Mouse (Mus musculus) erythroblast, embryonic 14.5 days (primary cell): ENCODE data around the gene Zfp46. TPM values are rescaled to one million over a fixed set of nuclear protein-coding genes. Genes with fewer than 3 reads are reported as not detected.

ENCODE experiments used
- H3K27me3 ChIP-seq: 2 replicates; pipeline ENCODE4 v1.6.1; 2012; ENCODE audit warnings: inconsistent platforms; ENCODE audit not compliant: control insufficient read depth
- H3K36me3 ChIP-seq: 2 replicates; pipeline ENCODE4 v1.6.1; 2012; ENCODE audit warnings: mild to moderate bottlenecking, inconsistent platforms; ENCODE audit not compliant: control insufficient read depth
- H3K4me1 ChIP-seq: 2 replicates; pipeline ENCODE4 v1.6.1; 2012; ENCODE audit warnings: inconsistent platforms; ENCODE audit not compliant: control insufficient read depth
- H3K4me3 ChIP-seq: replicated peaks from 2 replicates; pipeline ENCODE3; 2012; ENCODE audit warnings: moderate library complexity, mild to moderate bottlenecking, inconsistent platforms
- H3K9me3 ChIP-seq: 2 replicates; pipeline ENCODE4 v1.6.1; 2012; ENCODE audit warnings: low read length, inconsistent platforms, mixed read lengths; ENCODE audit not compliant: control insufficient read depth
- GATA1 ChIP-seq: IDR thresholded peaks from 2 replicates; pipeline ENCODE4 v1.6.1; 2012; ENCODE audit warnings: low read length, inconsistent platforms, mixed read lengths
- TAL1 ChIP-seq: IDR thresholded peaks from 3 replicates; pipeline ENCODE4 v1.6.1; 2012; ENCODE audit warnings: low read length, inconsistent platforms, mixed read lengths
- polyA plus RNA-seq: library from polyadenylated mRNA; stranded (reverse); fragments of >175 nt; gene quantifications from 2 replicates; pipeline ENCODE4 v1.2.3, GENCODE M21; 2012

The Zfp46 gene
- polyA plus RNA-seq, 1 experiment: 0.27 TPM

DNA sequence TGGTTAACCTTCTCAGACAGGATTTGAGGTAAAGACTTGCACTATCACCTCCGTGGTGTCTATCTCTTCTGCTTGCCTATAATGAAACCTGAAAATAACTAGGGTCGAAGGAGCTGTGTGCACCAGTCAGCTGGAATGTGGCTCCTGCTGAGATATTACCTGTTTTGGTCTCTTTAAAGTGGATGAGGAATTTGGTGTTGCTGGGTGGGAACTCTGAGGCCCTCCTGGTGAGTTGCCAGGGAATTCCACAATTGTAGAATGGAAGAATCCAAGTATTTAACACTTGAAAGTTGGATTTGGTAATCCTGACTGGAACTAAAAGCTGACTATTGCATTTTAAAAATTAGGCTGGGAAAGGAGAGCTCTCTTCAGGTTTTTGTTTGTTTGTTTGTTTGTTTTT lies 19.7 kb downstream of the Zfp46 start:
- no peaks in the 10 kb centered on the region for H3K36me3 ChIP-seq
- peaks cover 6% of the 10 kb centered on the region for H3K4me1 ChIP-seq
- H3K27me3 ChIP-seq: peaks cover 29% of the 10 kb centered on the region
- no peak overlapping the region for H3K4me3 ChIP-seq
- TF ChIP-seq TAL1: no peak
- TF ChIP-seq GATA1: no peak
- no peaks in the 10 kb centered on the region for H3K9me3 ChIP-seq

DNA sequence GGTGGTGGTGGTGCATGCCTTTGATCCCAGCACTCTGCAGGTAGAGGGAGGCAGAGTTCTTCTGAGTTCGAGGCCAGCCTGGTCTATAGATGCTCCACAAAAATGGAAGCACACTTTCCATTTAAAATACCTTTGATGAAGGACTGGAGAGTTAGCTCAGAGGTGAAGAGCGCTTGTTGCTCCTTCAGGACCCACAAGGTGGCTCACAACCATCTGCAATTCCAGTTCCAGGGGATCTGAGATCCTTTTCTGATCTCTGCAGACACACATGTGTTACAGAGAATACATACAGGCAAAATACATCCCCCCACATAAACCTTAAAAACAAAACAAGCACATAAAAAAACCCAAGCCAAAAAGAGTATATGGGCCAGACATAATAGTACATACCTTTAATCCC lies 23.9 kb downstream of the Zfp46 start:
- Histone ChIP-seq H3K4me3 (no peak overlapping the region), H3K9me3 (no peaks in the 10 kb centered on the region), H3K27me3 (peaks cover 22% of the 10 kb centered on the region), H3K36me3 (peaks cover 5% of the 10 kb centered on the region), H3K4me1 (peaks cover 29% of the 10 kb centered on the region)
- TF ChIP-seq GATA1: no peak
- no peak for TF ChIP-seq TAL1

DNA sequence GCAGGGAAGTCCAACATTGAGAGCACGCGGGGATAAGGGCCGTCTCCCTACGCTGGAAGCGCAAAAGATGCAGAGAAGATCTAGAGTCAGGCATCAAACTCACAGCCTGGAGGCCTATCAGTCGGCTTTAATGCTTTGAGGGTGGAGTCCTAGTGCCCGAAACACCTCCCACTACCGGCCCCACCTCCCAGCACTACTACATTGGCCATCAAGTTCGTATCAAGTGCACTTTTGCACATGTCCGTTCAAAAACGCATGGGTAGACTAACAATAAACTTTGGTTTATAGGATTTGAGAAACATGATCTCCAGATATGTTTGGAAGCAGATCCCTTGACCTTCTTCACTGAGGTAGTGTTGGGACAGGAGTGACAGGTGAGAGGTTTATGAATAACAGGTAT lies 25.3 kb downstream of the Zfp46 start:
- H3K4me3 ChIP-seq: peak overlapping the region; percentile 93
- TF ChIP-seq GATA1: peak; percentile 12; the same call in 1 of the 2 replicates
- no peak for TF ChIP-seq TAL1
- H3K36me3 ChIP-seq: peaks cover 18% of the 10 kb centered on the region
- H3K9me3 ChIP-seq: no peaks in the 10 kb centered on the region
- peaks cover 41% of the 10 kb centered on the region for H3K4me1 ChIP-seq
- peaks cover 12% of the 10 kb centered on the region for H3K27me3 ChIP-seq

DNA sequence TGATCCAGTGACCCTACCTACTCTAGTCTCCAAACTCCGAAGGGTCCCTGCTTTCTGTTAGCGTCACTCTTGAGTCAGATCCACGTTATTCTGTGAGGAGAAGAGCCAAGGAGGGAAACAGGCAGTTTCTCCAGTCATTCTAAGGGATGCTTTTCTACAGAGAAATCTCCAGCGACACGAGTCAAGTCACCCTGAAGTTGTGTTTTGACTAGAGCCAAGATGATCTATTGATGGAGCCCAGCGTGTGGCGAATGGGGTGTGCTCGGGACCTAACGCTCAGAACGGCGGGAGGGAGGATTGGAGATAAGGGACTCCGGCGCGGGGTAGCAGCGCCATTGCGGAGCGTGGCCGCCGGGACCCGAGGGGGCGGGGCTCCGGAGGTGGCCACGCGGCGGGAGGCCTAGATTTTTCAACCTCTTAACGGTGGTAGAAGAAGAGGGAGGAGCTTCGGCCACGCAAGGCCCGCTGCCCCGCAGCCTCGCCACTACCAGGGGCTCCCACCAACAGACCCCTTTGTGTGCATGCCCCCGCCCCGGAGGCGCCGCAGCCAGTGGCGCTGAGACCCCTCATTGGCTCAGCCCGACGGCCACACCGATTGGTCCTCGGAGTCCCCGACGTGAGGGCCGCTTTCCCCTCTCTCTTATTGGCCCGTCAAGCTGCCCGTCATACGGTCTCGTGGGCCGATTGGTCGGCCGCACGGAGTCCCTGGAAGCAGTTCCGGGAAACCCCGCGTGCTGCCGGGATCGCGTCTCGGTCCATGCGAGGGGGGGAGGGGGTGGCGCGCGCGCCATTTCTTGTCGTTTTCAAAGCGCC lies 26.0 kb downstream of the Zfp46 start, which contains the start of gene Hnrnpr:
Hnrnpr (plus strand) TSS at position 714 of the 813 bp plus-strand sequence.
- peaks cover 44% of the 10 kb centered on the region for H3K4me1 ChIP-seq
- TF ChIP-seq TAL1 (no peak), GATA1 (peak; percentile 53; the same call in 1 of the 2 replicates)
- H3K36me3 ChIP-seq: peaks cover 24% of the 10 kb centered on the region
- peak within 1 kb of the TSS; percentile 93 for H3K4me3 ChIP-seq
- H3K9me3 ChIP-seq: no peaks in the 10 kb centered on the region
- peaks cover 11% of the 10 kb centered on the region for H3K27me3 ChIP-seq

DNA sequence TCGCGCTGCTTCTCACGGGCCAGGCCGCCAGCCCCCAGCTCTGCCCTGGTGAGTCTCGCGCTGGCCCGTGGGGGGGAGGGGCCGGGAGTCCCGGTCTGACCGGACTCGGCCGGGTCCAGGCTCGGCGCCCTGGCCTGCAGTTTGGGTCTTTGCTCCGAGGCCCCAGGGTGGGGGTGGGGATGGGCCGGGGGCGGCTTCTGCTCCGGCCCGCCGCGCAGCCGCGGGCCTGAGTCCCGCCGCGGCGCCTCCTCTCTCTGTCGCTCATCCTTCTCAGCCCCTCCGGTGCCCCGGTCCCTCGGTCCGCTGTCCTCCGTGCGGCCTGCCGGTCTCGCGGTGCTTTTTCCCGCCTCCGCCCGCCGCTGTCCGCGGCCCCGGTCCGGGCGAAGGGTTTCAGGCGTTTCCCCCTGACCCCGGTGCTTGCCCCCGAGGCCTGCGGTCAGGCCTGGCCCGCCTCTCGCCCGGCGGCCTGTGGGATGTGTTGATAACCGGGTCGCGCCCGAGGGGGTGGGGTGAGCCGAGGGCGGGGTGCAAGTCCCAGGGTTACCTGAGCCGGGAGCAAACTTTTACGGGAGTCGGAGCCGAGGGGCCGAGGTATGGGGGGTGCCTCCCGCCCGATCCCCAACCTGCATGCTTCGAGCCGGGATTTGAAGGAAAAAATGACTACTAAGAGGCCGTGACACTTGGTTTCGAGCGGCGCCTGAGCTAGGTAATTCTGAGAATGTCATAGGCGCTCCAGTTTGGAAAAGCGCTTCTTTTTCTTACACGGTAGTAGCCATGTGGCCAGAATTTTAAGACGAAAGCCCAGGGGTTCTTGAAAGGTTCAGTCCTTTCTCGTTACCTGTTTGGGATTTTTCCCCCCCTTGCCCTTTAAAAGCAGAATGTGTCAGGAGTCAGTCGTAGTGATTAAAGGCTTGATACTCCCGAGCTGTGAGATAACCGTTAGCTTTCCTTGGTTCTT lies 26.8 kb downstream of the Zfp46 start:
- H3K27me3 ChIP-seq: peaks cover 7% of the 10 kb centered on the region
- peak overlapping the region; percentile 93 for H3K4me3 ChIP-seq
- TF ChIP-seq TAL1: no peak
- TF ChIP-seq GATA1: no peak
- peaks cover 44% of the 10 kb centered on the region for H3K4me1 ChIP-seq
- H3K36me3 ChIP-seq: peaks cover 33% of the 10 kb centered on the region
- H3K9me3 ChIP-seq: no peaks in the 10 kb centered on the region

DNA sequence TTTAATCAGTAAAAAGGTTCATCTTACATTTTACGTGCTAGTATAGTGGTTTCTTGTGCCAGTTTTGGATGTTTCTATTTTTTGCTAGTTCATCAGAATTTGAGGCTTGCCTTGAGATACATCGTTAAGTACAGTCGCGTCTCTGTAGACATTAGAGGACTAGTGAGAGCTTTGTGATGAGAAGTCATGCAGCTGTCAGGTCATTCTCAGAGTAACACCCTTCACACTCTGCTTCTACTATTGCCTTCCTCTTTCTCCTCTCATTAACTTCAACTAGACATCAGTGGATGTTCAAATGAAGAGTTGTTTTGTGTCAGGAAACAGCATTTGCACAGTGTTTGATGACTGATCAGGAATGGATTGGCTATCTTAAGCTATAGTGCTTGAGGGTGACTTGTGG lies 28.1 kb downstream of the Zfp46 start:
- peak overlapping the region; percentile 93 for H3K4me3 ChIP-seq
- TF ChIP-seq GATA1 (no peak), TAL1 (no peak)
- no peaks in the 10 kb centered on the region for H3K27me3 ChIP-seq

DNA sequence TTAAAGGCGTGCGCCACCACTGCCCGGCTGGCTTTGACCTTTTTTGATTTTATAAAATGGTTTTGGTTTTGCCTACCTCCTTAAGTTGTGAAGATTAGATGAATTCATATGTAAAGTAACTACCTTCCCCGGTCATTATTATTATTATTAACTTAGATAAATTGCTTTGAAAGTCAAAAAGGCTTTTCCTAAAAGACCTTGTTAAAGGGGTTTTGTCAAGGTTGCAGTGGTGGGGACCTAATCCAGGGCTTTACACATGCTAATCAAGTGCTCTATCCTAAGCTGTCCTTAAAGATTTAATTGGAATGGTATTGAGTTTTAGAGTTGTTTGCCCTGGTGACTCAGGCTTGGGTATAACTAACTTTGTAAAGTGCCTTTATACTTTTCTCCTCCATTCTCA lies 33.2 kb downstream of the Zfp46 start:
- TF ChIP-seq TAL1 (no peak), GATA1 (no peak)
- H3K4me3 ChIP-seq: no peak overlapping the region
- H3K9me3 ChIP-seq: no peaks in the 10 kb centered on the region
- no peaks in the 10 kb centered on the region for H3K27me3 ChIP-seq
- peaks cover 24% of the 10 kb centered on the region for H3K4me1 ChIP-seq
- H3K36me3 ChIP-seq: peaks cover 95% of the 10 kb centered on the region

More for the DNA sequence above, 28.1 kb downstream of the Zfp46 start:
- Histone ChIP-seq H3K9me3 (no peaks in the 10 kb centered on the region), H3K36me3 (peaks cover 46% of the 10 kb centered on the region), H3K4me1 (peaks cover 44% of the 10 kb centered on the region)

DNA sequence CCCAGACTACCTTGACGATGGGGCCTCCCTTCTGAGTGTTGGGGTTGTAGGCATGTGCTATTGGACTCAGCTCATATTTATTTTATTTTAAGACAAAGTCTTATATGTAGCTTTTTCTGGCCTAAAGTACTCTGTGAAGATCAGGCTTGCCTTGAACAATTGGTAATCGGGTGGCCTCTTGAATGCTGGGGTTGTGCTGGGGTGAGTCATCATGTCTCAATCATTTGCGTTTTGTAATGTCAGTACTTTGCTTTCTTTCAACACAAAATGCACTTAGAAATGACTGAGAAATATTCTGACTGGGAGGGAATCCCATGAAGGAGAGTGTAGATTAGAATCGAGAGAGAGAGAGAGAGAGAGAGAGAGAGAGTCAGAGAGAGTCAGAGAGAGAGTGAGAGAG lies 35.5 kb downstream of the Zfp46 start:
- no peak overlapping the region for H3K4me3 ChIP-seq
- H3K9me3 ChIP-seq: no peaks in the 10 kb centered on the region
- peaks cover 5% of the 10 kb centered on the region for H3K4me1 ChIP-seq
- peaks cover 98% of the 10 kb centered on the region for H3K36me3 ChIP-seq
- H3K27me3 ChIP-seq: no peaks in the 10 kb centered on the region
- TF ChIP-seq TAL1: no peak
- no peak for TF ChIP-seq GATA1

DNA sequence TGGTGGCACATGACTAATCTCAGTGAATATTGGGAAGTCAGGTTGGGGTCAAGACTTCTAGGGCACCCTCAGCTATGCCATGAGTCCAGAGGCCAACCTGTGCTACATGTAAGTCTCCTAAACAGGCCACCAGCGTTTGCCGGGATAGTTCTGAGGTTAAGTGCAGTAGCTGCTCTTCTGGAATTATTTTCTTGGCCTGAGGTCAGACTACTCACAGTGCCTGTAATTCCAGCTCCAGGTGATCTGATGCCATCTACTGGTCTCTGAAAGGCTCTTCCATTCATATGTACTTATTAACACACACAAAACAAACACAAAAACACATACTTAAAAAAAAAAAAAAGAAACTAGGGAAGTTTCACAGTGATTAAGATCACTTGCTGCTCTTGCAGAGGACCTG lies 39.7 kb downstream of the Zfp46 start:
- Histone ChIP-seq H3K9me3 (no peaks in the 10 kb centered on the region), H3K4me3 (no peak overlapping the region), H3K4me1 (peaks cover 6% of the 10 kb centered on the region), H3K27me3 (no peaks in the 10 kb centered on the region), H3K36me3 (peaks cover 95% of the 10 kb centered on the region)
- TF ChIP-seq TAL1 (no peak), GATA1 (no peak)
